Mouse (Mus musculus): ENCODE results near the gene Ctnna3. TPM values are rescaled to one million over a fixed set of nuclear protein-coding genes. Genes with fewer than 3 reads are reported as not detected.

The Ctnna3 gene
- total RNA-seq, 2 experiments from 2014 or later: 4.0 to 4.4 TPM

- DNase-seq (ENCODE audit: low spot score in 2 of 2): no peak
Measured at GRCm38 (mm10) chr10:63480066-63480465, 50.2 kb downstream of the Ctnna3 start.

- DNase-seq (ENCODE audit: low spot score in 2 of 2): no peak
Measured at GRCm38 (mm10) chr10:63488346-63488745, 58.4 kb downstream of the Ctnna3 start.

DNA sequence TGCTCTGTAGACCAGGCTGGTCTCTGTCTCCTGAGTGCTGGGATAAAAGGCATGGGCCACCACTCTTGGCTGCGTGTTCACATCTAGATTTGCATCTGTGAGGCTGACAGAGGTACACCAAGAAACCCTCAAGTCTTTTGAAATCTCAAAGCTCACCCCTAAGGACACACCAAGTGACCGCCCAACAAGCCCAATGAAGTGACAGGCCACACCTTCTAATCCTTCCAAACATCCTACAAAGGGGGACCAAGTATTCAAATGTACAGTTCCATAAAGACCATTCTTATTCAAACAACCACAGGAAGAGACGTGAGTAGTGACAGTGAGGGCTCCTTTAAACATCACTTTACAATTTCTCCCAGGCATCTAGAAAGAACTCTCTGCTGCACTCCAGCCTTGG, 94.1 kb downstream of the Ctnna3 start:
- DNase-seq (ENCODE audit: low spot score in 2 of 2): no peak

- no peak for DNase-seq (ENCODE audit: low spot score in 2 of 2)
Measured at GRCm38 (mm10) chr10:63526027-63526426, 96.1 kb downstream of the Ctnna3 start.

GRCm38 (mm10) chr10:63532381-63532780, 102.5 kb downstream of the Ctnna3 start:
- no peak for DNase-seq (ENCODE audit: low spot score in 2 of 2)

DNA sequence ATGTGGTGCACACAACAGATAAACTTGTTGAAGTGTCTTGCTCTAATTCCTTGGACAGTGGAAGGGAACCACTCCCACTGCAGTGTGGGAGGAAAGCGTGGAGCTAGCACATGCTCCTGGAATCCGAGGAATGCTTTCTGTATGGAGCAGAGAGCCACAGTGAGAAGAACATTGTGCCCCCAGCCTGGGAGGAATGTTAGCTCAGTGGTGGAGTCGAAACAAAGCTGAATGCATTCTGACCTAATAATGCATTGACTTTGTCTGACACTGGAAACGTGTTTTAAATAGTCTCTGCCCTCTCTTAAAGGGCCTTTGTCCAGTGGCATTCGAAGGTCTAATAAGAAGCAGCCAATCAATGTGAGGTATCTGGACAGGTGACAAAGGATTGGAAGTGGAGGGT, 111.9 kb downstream of the Ctnna3 start:
- DNase-seq (ENCODE audit: low spot score in 2 of 2): no peak

- DNase-seq (ENCODE audit: low spot score in 2 of 2): no peak
Measured at GRCm38 (mm10) chr10:63542493-63542892, 112.6 kb downstream of the Ctnna3 start.

GRCm38 (mm10) chr10:63566691-63567090, 136.8 kb downstream of the Ctnna3 start:
- no peak for DNase-seq (ENCODE audit: low spot score in 2 of 2)

- DNase-seq (ENCODE audit: low spot score in 2 of 2): no peak
Measured at GRCm38 (mm10) chr10:63571561-63571960, 141.7 kb downstream of the Ctnna3 start.

DNA sequence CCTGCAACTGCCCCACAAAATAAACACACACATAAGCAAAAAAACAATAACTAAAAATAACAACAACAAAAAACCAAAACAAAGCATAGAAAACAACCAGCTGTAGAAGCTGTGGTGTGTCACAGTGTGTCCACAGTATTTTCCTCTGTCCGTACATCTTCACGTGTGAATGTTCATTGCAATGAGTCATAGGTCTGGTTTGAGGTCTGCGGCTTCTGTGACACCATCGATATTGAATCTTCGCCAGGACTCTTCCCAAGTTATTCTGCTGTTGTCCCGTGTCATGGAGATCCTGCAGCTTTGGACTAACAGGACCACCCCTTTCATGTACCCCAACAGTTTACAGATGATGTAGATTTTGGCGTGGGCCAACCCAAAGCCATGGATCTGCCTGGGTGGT, 143.0 kb downstream of the Ctnna3 start:
- no peak for DNase-seq (ENCODE audit: low spot score in 2 of 2)

- peak in 1 of 2 experiments; percentile 14 for DNase-seq (ENCODE audit: low spot score in 2 of 2)
Measured at GRCm38 (mm10) chr10:63574100-63574609, 144.3 kb downstream of the Ctnna3 start.

GRCm38 (mm10) chr10:63582608-63583007, 152.7 kb downstream of the Ctnna3 start:
- peak; percentile 45 to 58 for DNase-seq (ENCODE audit: low spot score in 2 of 2)

- no peak for DNase-seq (ENCODE audit: low spot score in 2 of 2)
Measured at GRCm38 (mm10) chr10:63583798-63584374, 154.0 kb downstream of the Ctnna3 start.

- DNase-seq (ENCODE audit: low spot score in 2 of 2): no peak
Measured at GRCm38 (mm10) chr10:63599417-63599816, 169.5 kb downstream of the Ctnna3 start.

- no peak for DNase-seq (ENCODE audit: low spot score in 2 of 2)
Measured at GRCm38 (mm10) chr10:63601206-63601605, 171.3 kb downstream of the Ctnna3 start.

DNA sequence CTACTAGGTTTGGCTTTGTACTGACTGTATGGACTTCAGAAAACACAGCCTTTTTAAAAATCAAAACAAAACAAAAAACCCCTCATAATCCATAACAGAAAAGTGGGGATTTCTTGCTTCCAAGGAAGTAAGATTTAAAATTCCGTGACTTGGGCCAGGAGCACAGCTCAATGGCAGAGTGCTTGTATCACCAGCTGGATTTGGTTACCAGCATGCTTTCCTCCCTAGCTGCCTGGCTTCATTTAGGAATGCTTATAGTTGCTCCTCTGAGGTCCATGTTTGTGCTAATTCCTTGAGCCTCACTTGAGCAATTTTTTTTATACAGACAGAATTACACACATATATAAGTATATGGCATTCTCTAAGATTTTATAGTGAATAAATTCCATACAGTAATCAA, 198.6 kb downstream of the Ctnna3 start:
- no peak for DNase-seq (ENCODE audit: low spot score in 2 of 2)

DNA sequence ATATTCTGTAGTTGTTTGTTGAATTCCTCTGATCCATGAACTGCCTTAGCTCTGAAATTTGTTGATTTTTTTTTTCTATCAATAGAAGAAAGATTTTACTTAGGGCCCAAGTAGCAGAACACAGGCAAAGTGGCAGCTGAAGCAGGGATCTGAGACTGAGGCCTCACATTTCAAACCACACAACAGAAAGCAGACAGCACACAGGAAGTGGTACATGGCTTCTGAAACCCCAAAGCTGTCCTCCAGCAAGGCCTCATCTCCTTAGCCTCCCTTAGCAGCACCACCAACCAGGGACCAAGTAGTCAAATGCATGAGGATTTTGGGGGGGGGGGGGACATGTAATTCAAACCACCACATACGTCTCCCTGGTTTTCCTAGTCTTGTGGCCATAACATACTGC, 204.0 kb downstream of the Ctnna3 start:
- DNase-seq (ENCODE audit: low spot score in 2 of 2): no peak

GRCm38 (mm10) chr10:63637987-63638386, 208.1 kb downstream of the Ctnna3 start:
- DNase-seq (ENCODE audit: low spot score in 2 of 2): no peak

- DNase-seq (ENCODE audit: low spot score in 2 of 2): no peak
Measured at GRCm38 (mm10) chr10:63647300-63647699, 217.4 kb downstream of the Ctnna3 start.

DNA sequence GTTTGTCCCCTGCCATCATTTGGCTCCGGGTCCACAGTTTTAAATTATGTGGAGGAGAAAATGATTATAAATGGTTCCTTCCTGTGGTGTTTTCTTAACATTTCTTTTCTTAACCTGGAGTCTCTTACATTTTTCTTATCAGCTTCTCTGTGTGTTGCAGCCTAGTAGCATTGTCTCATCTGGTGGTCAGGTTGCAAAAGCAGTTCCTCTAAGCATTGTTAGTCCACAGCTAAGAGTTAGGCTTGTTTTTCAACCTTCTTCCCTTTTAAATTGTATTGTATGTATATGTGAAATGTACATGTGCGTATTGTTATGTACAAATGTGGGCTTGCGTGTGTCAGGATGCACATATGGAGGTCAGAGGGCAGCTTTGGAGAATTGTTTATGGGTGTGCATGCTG, 220.4 kb downstream of the Ctnna3 start:
- no peak for DNase-seq (ENCODE audit: low spot score in 2 of 2)

GRCm38 (mm10) chr10:63652887-63653286, 223.0 kb downstream of the Ctnna3 start:
- no peak for DNase-seq (ENCODE audit: low spot score in 2 of 2)

DNA sequence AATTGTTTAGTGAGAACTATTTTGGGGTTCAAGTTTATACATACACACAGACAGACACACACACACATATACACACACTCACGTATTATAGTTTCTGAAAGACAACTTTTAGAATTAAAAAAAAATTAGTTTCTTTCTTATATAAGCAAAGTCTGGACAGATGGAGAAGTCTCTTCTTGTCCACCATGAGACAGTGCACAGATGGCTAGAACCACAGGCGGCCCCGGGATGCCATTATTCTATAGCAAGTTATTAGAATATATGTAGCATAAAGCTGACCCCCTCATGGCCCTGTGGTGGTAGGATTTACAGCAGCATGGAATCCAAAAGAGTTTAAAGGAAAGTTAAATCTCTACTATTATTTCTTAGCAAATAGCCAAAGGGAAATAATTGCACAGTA, 223.7 kb downstream of the Ctnna3 start:
- no peak for DNase-seq (ENCODE audit: low spot score in 2 of 2)

GRCm38 (mm10) chr10:63654560-63654959, 224.7 kb downstream of the Ctnna3 start:
- no peak for DNase-seq (ENCODE audit: low spot score in 2 of 2)
